Mouse (Mus musculus) kidney, embryonic 14.5 days (tissue): ENCODE data around the gene Cyp2j13. TPM values are rescaled to one million over a fixed set of nuclear protein-coding genes. Genes with fewer than 3 reads are reported as not detected.
"Not testable (repeated sequence)": the region's sequence is repeated elsewhere in the genome, so short reads cannot be mapped to it uniquely, and the experiment has no call there.

ENCODE experiments used
- ATAC-seq: fragments of 200-750 bp; cut with Nextera tagmentation; 2 replicates; pipeline ENCODE4 v1.8.0; 2017; ENCODE audit warnings: moderate number of reproducible peaks, mild to moderate bottlenecking, moderate TSS enrichment, moderate library complexity; ENCODE audit not compliant: low FRiP score, low TSS enrichment
- H3K27ac ChIP-seq: fragments of 300-500 bp; sonication (generic); 2 replicates; pipeline ENCODE4 v1.5.1; 2014; ENCODE audit warnings: low read depth, mild to moderate bottlenecking, low read length, moderate library complexity, mixed read lengths
- H3K27me3 ChIP-seq: fragments of 300-500 bp; sonication (generic); 2 replicates; pipeline ENCODE4 v1.6.1; 2014; ENCODE audit warnings: mild to moderate bottlenecking, low read length; ENCODE audit not compliant: control insufficient read depth, insufficient read depth
- H3K36me3 ChIP-seq: fragments of 300-500 bp; sonication (generic); 2 replicates; pipeline ENCODE4 v1.6.1; 2014; ENCODE audit warnings: low read length, mixed read lengths; ENCODE audit not compliant: control insufficient read depth, insufficient read depth
- H3K4me1 ChIP-seq: fragments of 300-500 bp; sonication (generic); 2 replicates; pipeline ENCODE4 v1.6.1; 2014; ENCODE audit warnings: low read length, mixed read lengths; ENCODE audit not compliant: control insufficient read depth, insufficient read depth
- H3K4me2 ChIP-seq: fragments of 300-500 bp; sonication (generic); replicated peaks from 2 replicates; pipeline ENCODE4 v1.6.1; 2014; ENCODE audit warnings: low read depth, mild to moderate bottlenecking, low read length
- H3K4me3 ChIP-seq: fragments of 300-500 bp; sonication (generic); 2 replicates; pipeline ENCODE4 v1.5.1; 2014; ENCODE audit warnings: mild to moderate bottlenecking, low read length
- H3K9ac ChIP-seq: fragments of 300-500 bp; sonication (generic); 2 replicates; pipeline ENCODE4 v1.6.1; 2014; ENCODE audit warnings: low read depth, mild to moderate bottlenecking, low read length, moderate library complexity
- H3K9me3 ChIP-seq: fragments of 300-500 bp; sonication (generic); 2 replicates; pipeline ENCODE4 v1.6.1; 2016; ENCODE audit warnings: low read length; ENCODE audit not compliant: control insufficient read depth
- WGBS: fragments of 180-500 bp; shearing (Covaris S2); extraction: QIAGEN DNeasy Blood & Tissue Kit; methylation state at CpG from one replicate; pipeline ENCODE4 v1.1.7; 2014; 5-methylcytosine and 5-hydroxymethylcytosine counted together
- polyA plus RNA-seq: library from polyadenylated mRNA; unstranded; fragments of >200 nt; fragmentation: Nextera tagmentation; extraction: Ambion mirVana; gene quantifications from 2 replicates; pipeline ENCODE4 v1.2.1, GENCODE M21; 2014

Gene Cyp2j13
- polyA plus RNA-seq: 1.1 TPM in 1 of 2 replicates, not detected in the other

GRCm38 (mm10) chr4:96077261-96078125, at the start of gene Cyp2j13:
TSS of gene Cyp2j13 (minus strand) at chr4:96077546.
- 6% methylated on average over 19 of the region's 20 CpGs for WGBS
- peak within 1 kb of the TSS; percentile 16 for H3K4me3 ChIP-seq
- peak within 1 kb of the TSS; percentile 42 for H3K4me2 ChIP-seq
- peak; percentile 60; the same call in 1 of the 2 replicates for ATAC-seq
- H3K27me3 ChIP-seq: no peaks in the 10 kb centered on the region
- H3K9me3 ChIP-seq: no peaks in the 10 kb centered on the region
- H3K9ac ChIP-seq: 0 out of 2 replicates have a peak within 1 kb of the TSS, but pooled peaks have one; percentile 18
- no peaks in the 10 kb centered on the region for H3K4me1 ChIP-seq
- no peak within 1 kb of the TSS for H3K27ac ChIP-seq
- H3K36me3 ChIP-seq: no peaks in the 10 kb centered on the region

- 56% methylated on average over 2 of the region's 2 CpGs for WGBS
- Histone ChIP-seq H3K27ac (no peak overlapping the region), H3K4me3 (no peak overlapping the region), H3K4me1 (no peaks in the 10 kb centered on the region), H3K4me2 (no peak overlapping the region), H3K9me3 (no peaks in the 10 kb centered on the region), H3K36me3 (no peaks in the 10 kb centered on the region), H3K9ac (no peak overlapping the region), H3K27me3 (no peaks in the 10 kb centered on the region)
- no peak for ATAC-seq
Measured at GRCm38 (mm10) chr4:96096841-96097240, 19.5 kb upstream of the Cyp2j13 start.

- H3K4me3 ChIP-seq: no peak overlapping the region
- H3K27ac ChIP-seq: no peak overlapping the region
- no peaks in the 10 kb centered on the region for H3K9me3 ChIP-seq
- H3K36me3 ChIP-seq: no peaks in the 10 kb centered on the region
- no peaks in the 10 kb centered on the region for H3K4me1 ChIP-seq
- no peak for ATAC-seq
- H3K27me3 ChIP-seq: no peaks in the 10 kb centered on the region
- H3K4me2 ChIP-seq: no peak overlapping the region
- no peak overlapping the region for H3K9ac ChIP-seq
Measured at GRCm38 (mm10) chr4:96091869-96092268, 14.5 kb upstream of the Cyp2j13 start.

- 62% methylated on average over 6 of the region's 6 CpGs for WGBS
- H3K9ac ChIP-seq, H3K27me3 ChIP-seq, ATAC-seq, H3K27ac ChIP-seq, H3K9me3 ChIP-seq, H3K4me2 ChIP-seq, H3K4me3 ChIP-seq, H3K4me1 ChIP-seq, H3K36me3 ChIP-seq: not testable (repeated sequence)
Measured at GRCm38 (mm10) chr4:96089356-96090048, 12.2 kb upstream of the Cyp2j13 start.

- no peak overlapping the region for H3K4me2 ChIP-seq
- H3K27me3 ChIP-seq: no peaks in the 10 kb centered on the region
- no peak overlapping the region for H3K4me3 ChIP-seq
- H3K9ac ChIP-seq: no peak overlapping the region
- ATAC-seq: no peak
- no peak overlapping the region for H3K27ac ChIP-seq
- H3K4me1 ChIP-seq: no peaks in the 10 kb centered on the region
- H3K9me3 ChIP-seq: no peaks in the 10 kb centered on the region
- H3K36me3 ChIP-seq: no peaks in the 10 kb centered on the region
Measured at GRCm38 (mm10) chr4:96078308-96078707, 962 bp upstream of the Cyp2j13 start.

- Histone ChIP-seq H3K4me3 (no peak overlapping the region), H3K4me2 (no peak overlapping the region), H3K9ac (no peak overlapping the region), H3K27ac (no peak overlapping the region), H3K4me1 (no peaks in the 10 kb centered on the region), H3K9me3 (no peaks in the 10 kb centered on the region), H3K27me3 (no peaks in the 10 kb centered on the region), H3K36me3 (no peaks in the 10 kb centered on the region)
- no peak for ATAC-seq
- WGBS: 64% methylated on average over 2 of the region's 2 CpGs
Measured at GRCm38 (mm10) chr4:96062045-96062444, 15.3 kb downstream of the Cyp2j13 start.

- WGBS: 83% methylated on average over 2 of the region's 2 CpGs
- H3K9me3 ChIP-seq: no peaks in the 10 kb centered on the region
- H3K4me3 ChIP-seq: no peak overlapping the region
- no peak overlapping the region for H3K9ac ChIP-seq
- H3K36me3 ChIP-seq: no peaks in the 10 kb centered on the region
- no peaks in the 10 kb centered on the region for H3K27me3 ChIP-seq
- H3K4me1 ChIP-seq: no peaks in the 10 kb centered on the region
- ATAC-seq: no peak
- no peak overlapping the region for H3K4me2 ChIP-seq
- H3K27ac ChIP-seq: no peak overlapping the region
Measured at GRCm38 (mm10) chr4:96060106-96060505, 17.2 kb downstream of the Cyp2j13 start.

- Histone ChIP-seq H3K27me3 (no peaks in the 10 kb centered on the region), H3K9ac (no peak overlapping the region), H3K36me3 (no peaks in the 10 kb centered on the region), H3K4me3 (no peak overlapping the region), H3K4me2 (no peak overlapping the region), H3K4me1 (no peaks in the 10 kb centered on the region), H3K27ac (no peak overlapping the region), H3K9me3 (no peaks in the 10 kb centered on the region)
- no peak for ATAC-seq
- WGBS: 86% methylated on average over 1 of the region's 1 CpGs
Measured at GRCm38 (mm10) chr4:96028412-96028811, 48.9 kb downstream of the Cyp2j13 start.

- H3K9ac ChIP-seq: no peak overlapping the region
- H3K4me3 ChIP-seq: no peak overlapping the region
- H3K36me3 ChIP-seq: no peaks in the 10 kb centered on the region; the same call in 1 of the 2 replicates
- no peaks in the 10 kb centered on the region for H3K4me1 ChIP-seq
- no peak overlapping the region for H3K27ac ChIP-seq
- ATAC-seq: no peak
- no peaks in the 10 kb centered on the region for H3K27me3 ChIP-seq
- no peak overlapping the region for H3K4me2 ChIP-seq
- no peaks in the 10 kb centered on the region for H3K9me3 ChIP-seq
Measured at GRCm38 (mm10) chr4:96022803-96023202, 54.5 kb downstream of the Cyp2j13 start.
